Mouse (Mus musculus) midbrain, embryonic 14.5 days (tissue): Measurements from ENCODE around the gene Zfp326. TPM values are rescaled to one million over a fixed set of nuclear protein-coding genes. Genes with fewer than 3 reads are reported as not detected.

Experiments used
- ATAC-seq: fragments of 200-750 bp; cut with Nextera tagmentation; 2 replicates; pipeline ENCODE4 v1.8.0; 2017; ENCODE audit warnings: moderate number of reproducible peaks, moderate library complexity; ENCODE audit not compliant: low FRiP score, low TSS enrichment
- DNase-seq: peaks from one replicate; pipeline ENCODE4 v3.0.0-alpha.2; 2015
- H3K27ac ChIP-seq: fragments of 300-500 bp; sonication (generic); replicated peaks from 2 replicates; pipeline ENCODE4 v1.5.1; 2014; ENCODE audit warnings: mild to moderate bottlenecking, low read depth, low read length, moderate library complexity
- H3K27me3 ChIP-seq: fragments of 300-500 bp; sonication (generic); 2 replicates; pipeline ENCODE4 v1.6.1; 2014; ENCODE audit warnings: low read length, control low read depth, mixed read lengths; ENCODE audit not compliant: control insufficient read depth, insufficient read depth
- H3K36me3 ChIP-seq: fragments of 300-500 bp; sonication (generic); 2 replicates; pipeline ENCODE4 v1.6.1; 2014; ENCODE audit warnings: low read length, control low read depth; ENCODE audit not compliant: control insufficient read depth, insufficient read depth
- H3K4me1 ChIP-seq: fragments of 300-500 bp; sonication (generic); 2 replicates; pipeline ENCODE4 v1.6.1; 2014; ENCODE audit warnings: mild to moderate bottlenecking, antibody characterized with exemption, low read length, control low read depth; ENCODE audit not compliant: control insufficient read depth, insufficient read depth
- H3K4me2 ChIP-seq: fragments of 300-500 bp; sonication (generic); 2 replicates; pipeline ENCODE4 v1.6.1; 2014; ENCODE audit warnings: mild to moderate bottlenecking, low read length, moderate library complexity
- H3K4me3 ChIP-seq: fragments of 300-500 bp; sonication (generic); replicated peaks from 2 replicates; pipeline ENCODE4 v1.5.1; 2014; ENCODE audit warnings: low read depth, low read length
- H3K9ac ChIP-seq: fragments of 300-500 bp; sonication (generic); replicated peaks from 2 replicates; pipeline ENCODE4 v1.6.1; 2014; ENCODE audit warnings: mild to moderate bottlenecking, low read length, moderate library complexity
- H3K9me3 ChIP-seq: fragments of 300-500 bp; sonication (generic); 2 replicates; pipeline ENCODE4 v1.6.1; 2016; ENCODE audit warnings: low read length, control low read depth, mixed read lengths; ENCODE audit not compliant: control insufficient read depth
- WGBS: fragments of 180-500 bp; shearing (Covaris S2); extraction: QIAGEN DNeasy Blood & Tissue Kit; methylation state at CpG from one replicate; pipeline ENCODE4 v1.1.7; 2014; 5-methylcytosine and 5-hydroxymethylcytosine counted together
- polyA plus RNA-seq: library from polyadenylated mRNA; unstranded; fragments of >200 nt; fragmentation: Nextera tagmentation; extraction: Ambion mirVana; gene quantifications from 2 replicates; pipeline ENCODE4 v1.2.1, GENCODE M21; 2014

Zfp326 gene
- polyA plus RNA-seq, 1 experiment from 2014 or later, result 45.7 TPM

- no peak overlapping the region for H3K9ac ChIP-seq
- ATAC-seq (no peak), DNase-seq (no peak)
- no peaks in the 10 kb centered on the region for H3K9me3 ChIP-seq
- H3K36me3 ChIP-seq, result no peaks in the 10 kb centered on the region
- H3K27ac ChIP-seq, result no peak overlapping the region
- H3K4me1 ChIP-seq, result no peaks in the 10 kb centered on the region
- 89% methylated on average over 10 of the region's 10 CpGs for WGBS
- H3K27me3 ChIP-seq, result no peaks in the 10 kb centered on the region
- H3K4me2 ChIP-seq, result no peak overlapping the region
- H3K4me3 ChIP-seq, result no peak overlapping the region
These were observed 32.2 kb upstream of the Zfp326 start for GRCm38 (mm10) chr5:105844044-105844753.

DNA sequence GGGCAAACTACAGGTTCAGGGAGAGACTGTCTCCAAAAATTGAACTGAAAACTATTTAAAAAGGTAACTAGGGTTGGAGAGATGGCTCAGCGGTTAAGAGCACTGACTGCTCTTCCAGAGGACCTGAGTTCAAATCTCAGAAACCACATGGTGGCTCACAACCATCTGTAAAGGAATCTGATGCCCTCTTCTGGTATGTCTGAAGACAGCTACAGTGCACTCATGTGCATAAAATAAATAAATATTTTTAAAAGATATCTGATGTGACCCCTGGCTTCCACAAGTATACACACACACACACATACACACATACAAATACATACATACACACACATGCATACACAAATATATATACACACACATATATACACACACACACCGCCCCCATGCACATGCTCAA, 31.3 kb upstream of the Zfp326 start:
- whole genome bisulfite sequencing, result 94% methylated on average over 2 of the region's 2 CpGs
- Histone ChIP-seq H3K9me3 (no peaks in the 10 kb centered on the region), H3K9ac (no peak overlapping the region), H3K36me3 (no peaks in the 10 kb centered on the region), H3K27me3 (no peaks in the 10 kb centered on the region), H3K4me1 (no peaks in the 10 kb centered on the region), H3K4me2 (no peak overlapping the region), H3K4me3 (no peak overlapping the region), H3K27ac (no peak overlapping the region)
- ATAC-seq (no peak), DNase-seq (no peak)

DNA sequence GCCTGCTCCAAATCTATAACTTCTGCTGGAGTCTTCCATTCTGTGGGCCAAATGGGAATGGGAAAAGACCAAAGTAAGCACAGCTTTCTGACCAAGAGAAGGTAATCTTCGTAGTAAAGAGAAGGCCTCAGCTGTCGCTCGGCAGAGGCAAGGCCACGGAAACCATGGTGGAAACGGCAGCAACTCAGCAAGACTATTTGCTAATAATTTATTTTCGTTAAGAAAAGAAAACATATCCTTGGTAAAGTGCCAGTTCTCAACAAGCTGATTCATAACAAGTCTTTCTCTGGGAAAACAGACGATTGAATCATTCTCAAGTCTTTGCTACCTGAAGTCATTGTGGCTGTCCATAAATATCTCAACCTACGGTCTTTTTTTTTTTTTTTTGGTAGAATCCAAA, 28.6 kb upstream of the Zfp326 start:
- H3K9me3 ChIP-seq, result no peaks in the 10 kb centered on the region
- ATAC-seq, result no peak
- no peak overlapping the region for H3K4me2 ChIP-seq
- H3K4me3 ChIP-seq, result no peak overlapping the region
- no peaks in the 10 kb centered on the region for H3K36me3 ChIP-seq
- no peaks in the 10 kb centered on the region for H3K4me1 ChIP-seq
- WGBS, result 90% methylated on average over 8 of the region's 8 CpGs
- no peaks in the 10 kb centered on the region for H3K27me3 ChIP-seq
- no peak for DNase-seq
- no peak overlapping the region for H3K27ac ChIP-seq
- no peak overlapping the region for H3K9ac ChIP-seq

- H3K27ac ChIP-seq, result no peak overlapping the region
- H3K27me3 ChIP-seq, result no peaks in the 10 kb centered on the region
- H3K9ac ChIP-seq, result no peak overlapping the region
- no peak for DNase-seq
- no peak overlapping the region for H3K4me2 ChIP-seq
- H3K9me3 ChIP-seq, result no peaks in the 10 kb centered on the region
- no peaks in the 10 kb centered on the region for H3K36me3 ChIP-seq
- H3K4me1 ChIP-seq, result no peaks in the 10 kb centered on the region
- 87% methylated on average over 4 of the region's 4 CpGs for WGBS
- no peak overlapping the region for H3K4me3 ChIP-seq
- no peak for ATAC-seq
These were observed 27.1 kb upstream of the Zfp326 start for GRCm38 (mm10) chr5:105849222-105849621.

DNA sequence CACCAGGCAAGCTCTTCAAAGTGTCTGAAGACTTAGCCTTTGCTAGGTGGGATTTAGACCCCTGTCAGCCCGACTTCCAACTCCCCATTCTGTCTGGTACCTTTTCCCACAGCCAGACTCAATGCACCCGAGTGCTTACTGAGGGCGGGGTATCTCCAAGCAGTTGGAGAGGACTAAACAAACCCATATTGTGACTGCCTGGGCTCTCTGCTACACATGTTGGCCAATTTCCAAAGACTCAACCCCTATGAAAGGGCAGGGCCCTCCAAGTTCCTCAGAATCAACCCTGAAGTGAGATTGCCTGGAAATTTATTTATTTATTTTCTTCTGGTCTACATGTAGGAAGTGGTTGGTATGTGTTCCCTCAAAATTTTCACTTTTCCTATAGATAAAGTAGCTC, 26.7 kb upstream of the Zfp326 start:
- WGBS, result 68% methylated on average over 3 of the region's 3 CpGs
- DNase-seq, result no peak
- no peaks in the 10 kb centered on the region for H3K9me3 ChIP-seq

GRCm38 (mm10) chr5:105853271-105853670, 23.1 kb upstream of the Zfp326 start:
- ATAC-seq, result no peak
- 86% methylated on average over 9 of the region's 9 CpGs for WGBS
- no peak overlapping the region for H3K4me3 ChIP-seq

More for the DNA sequence above, 26.7 kb upstream of the Zfp326 start:
- no peak overlapping the region for H3K9ac ChIP-seq
- no peak overlapping the region for H3K4me2 ChIP-seq
- H3K4me1 ChIP-seq, result no peaks in the 10 kb centered on the region
- ATAC-seq, result no peak
- H3K27ac ChIP-seq, result no peak overlapping the region
- H3K36me3 ChIP-seq, result no peaks in the 10 kb centered on the region
- H3K27me3 ChIP-seq, result no peaks in the 10 kb centered on the region
- H3K4me3 ChIP-seq, result no peak overlapping the region

GRCm38 (mm10) chr5:105857486-105857885, 18.9 kb upstream of the Zfp326 start:
- 90% methylated on average over 5 of the region's 5 CpGs for WGBS
- no peak overlapping the region for H3K27ac ChIP-seq
- no peak overlapping the region for H3K4me2 ChIP-seq
- H3K4me3 ChIP-seq, result no peak overlapping the region
- H3K36me3 ChIP-seq, result no peaks in the 10 kb centered on the region
- no peaks in the 10 kb centered on the region for H3K27me3 ChIP-seq
- no peak overlapping the region for H3K9ac ChIP-seq
- H3K9me3 ChIP-seq, result no peaks in the 10 kb centered on the region
- H3K4me1 ChIP-seq, result no peaks in the 10 kb centered on the region
- no peak for ATAC-seq
- no peak for DNase-seq

More at GRCm38 (mm10) chr5:105853271-105853670, 23.1 kb upstream of the Zfp326 start:
- H3K4me1 ChIP-seq, result no peaks in the 10 kb centered on the region
- no peaks in the 10 kb centered on the region for H3K9me3 ChIP-seq
- no peaks in the 10 kb centered on the region for H3K36me3 ChIP-seq
- no peak overlapping the region for H3K27ac ChIP-seq
- H3K4me2 ChIP-seq, result no peak overlapping the region
- DNase-seq, result no peak
- H3K27me3 ChIP-seq, result no peaks in the 10 kb centered on the region
- H3K9ac ChIP-seq, result no peak overlapping the region

DNA sequence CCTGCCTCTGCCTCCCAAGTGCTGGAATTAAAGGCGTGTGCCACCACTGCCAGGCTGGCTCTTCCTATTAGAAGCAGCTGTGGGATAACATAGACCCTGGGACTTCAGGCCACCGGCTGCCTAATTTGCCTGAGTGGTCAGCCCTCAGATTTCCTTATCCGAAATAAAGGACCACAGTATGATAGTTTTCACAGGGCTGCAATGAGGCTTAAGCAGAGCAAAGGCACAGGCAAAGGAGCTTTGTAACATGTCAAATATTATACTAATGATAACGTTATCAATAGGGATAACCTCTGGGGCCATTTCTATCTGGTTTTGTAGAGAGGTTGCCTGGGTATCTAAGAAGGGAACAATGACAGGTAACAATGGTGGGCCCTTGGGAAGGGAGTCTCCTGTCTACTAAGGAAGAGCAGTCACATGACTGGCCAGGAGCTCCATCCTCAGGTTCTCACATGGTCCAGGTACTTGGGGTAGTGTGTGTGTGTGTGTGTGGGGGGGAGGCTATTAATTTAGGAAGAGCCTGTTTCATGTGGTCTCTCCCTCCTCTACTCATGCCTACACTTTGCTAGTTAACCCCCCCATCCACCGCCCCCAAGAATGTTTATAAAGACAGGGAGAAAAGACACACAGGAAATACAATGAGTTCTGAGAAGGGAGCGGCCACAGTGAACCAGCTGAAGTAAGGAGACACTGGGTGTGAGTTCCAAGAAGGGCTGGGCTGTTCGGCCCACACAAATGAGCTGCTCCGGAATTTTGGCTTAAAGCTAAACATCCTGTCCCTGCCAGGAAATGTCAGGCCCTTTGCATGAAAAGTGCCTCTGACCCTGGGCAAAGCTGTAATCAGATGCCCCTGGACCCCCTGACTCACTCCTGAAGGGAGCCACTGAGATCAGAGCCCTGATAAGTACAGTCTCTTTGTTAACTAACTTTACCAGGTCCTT, 17.3 kb upstream of the Zfp326 start:
- DNase-seq (no peak), ATAC-seq (no peak)
- H3K4me1 ChIP-seq, result no peaks in the 10 kb centered on the region
- WGBS, result 87% methylated on average over 8 of the region's 8 CpGs
- no peaks in the 10 kb centered on the region for H3K9me3 ChIP-seq
- H3K4me2 ChIP-seq, result no peak overlapping the region
- H3K27ac ChIP-seq, result no peak overlapping the region
- no peak overlapping the region for H3K4me3 ChIP-seq
- H3K9ac ChIP-seq, result no peak overlapping the region
- no peaks in the 10 kb centered on the region for H3K27me3 ChIP-seq
- H3K36me3 ChIP-seq, result no peaks in the 10 kb centered on the region
